Mouse (Mus musculus) ES-E14 (cell line): Measurements from ENCODE around the gene Trim16.

Experiments
- CHD2 ChIP-seq: IDR thresholded peaks from 2 replicates; pipeline ENCODE4 v1.6.1; 2014; ENCODE audit warnings: mild to moderate bottlenecking, low read depth, low read length, inconsistent platforms
- MAFK ChIP-seq: IDR thresholded peaks from 2 replicates; pipeline ENCODE4 v1.6.1; 2014; ENCODE audit warnings: mild to moderate bottlenecking, low read depth, low read length, inconsistent platforms; ENCODE audit not compliant: insufficient read depth
- ZC3H11A ChIP-seq: IDR thresholded peaks from 2 replicates; pipeline ENCODE4 v1.6.1; 2012; ENCODE audit warnings: low read depth, mild to moderate bottlenecking, inconsistent platforms, low read length, borderline replicate concordance
- ZNF384 ChIP-seq: IDR thresholded peaks from 2 replicates; pipeline ENCODE4 v1.6.1; 2012; ENCODE audit warnings: low read depth, low read length, inconsistent platforms

GRCm38 (mm10) chr11:62813497-62813896 is 6.5 kb upstream of the Trim16 start:
- TF ChIP-seq CHD2: no peak
- TF ChIP-seq MAFK: no peak
- no peak for TF ChIP-seq ZC3H11A
- no peak for TF ChIP-seq ZNF384
